Mouse (Mus musculus): ENCODE results near the gene Dock8.

GRCm38 (mm10) chr19:25107417-25107816 is 108.1 kb downstream of the Dock8 start:
- TF ChIP-seq GATA1 (IDR thresholded peaks at IDR 0.05; ENCODE audit: borderline replicate concordance, low read length) (no peak), FLI1 (IDR thresholded peaks at IDR 0.05; ENCODE audit: low read length) (no peak)

All from megakaryocyte, embryonic 14.5 days (primary cell).